Mouse (Mus musculus): Measurements from ENCODE around the gene Robo1. TPM values are rescaled to one million over a fixed set of nuclear protein-coding genes. Genes with fewer than 3 reads are reported as not detected.

The Robo1 gene
- total RNA-seq, 2 experiments from 2014 or later, result 50.3 to 55.6 TPM

GRCm38 (mm10) chr16:72721713-72722481 is 413.8 kb downstream of the Robo1 start:
- DNase-seq (ENCODE audit: extremely low spot score in 1 of 2, low spot score in 2 of 2), result no peak
- no peak for TF ChIP-seq CTCF (IDR thresholded peaks at IDR 0.05)
- H3K4me3 ChIP-seq, result no peak overlapping the region

GRCm38 (mm10) chr16:72734234-72734633 is 426.1 kb downstream of the Robo1 start:
- intact Hi-C loops (cut with DNase I), result no loop called here
- no peak for DNase-seq (ENCODE audit: extremely low spot score in 1 of 2, low spot score in 2 of 2)
- TF ChIP-seq CTCF (IDR thresholded peaks at IDR 0.05), result no peak
- H3K4me3 ChIP-seq, result no peak overlapping the region
- H3K27ac ChIP-seq, result no peak overlapping the region

More at GRCm38 (mm10) chr16:72721713-72722481, 413.8 kb downstream of the Robo1 start:
- intact Hi-C loops (cut with DNase I), result no loop called here
- H3K27ac ChIP-seq, result no peak overlapping the region

- no peak for TF ChIP-seq CTCF (IDR thresholded peaks at IDR 0.05)
- DNase-seq (ENCODE audit: extremely low spot score in 1 of 2, low spot score in 2 of 2), result no peak
- H3K4me3 ChIP-seq, result no peak overlapping the region
- intact Hi-C loops (cut with DNase I), result no loop called here
- H3K27ac ChIP-seq, result no peak overlapping the region
These were observed 427.1 kb downstream of the Robo1 start for GRCm38 (mm10) chr16:72735175-72735574.

- no peak overlapping the region for H3K27ac ChIP-seq
- TF ChIP-seq CTCF (IDR thresholded peaks at IDR 0.05), result no peak
- intact Hi-C loops (cut with DNase I), result no loop called here
- DNase-seq (ENCODE audit: extremely low spot score in 1 of 2, low spot score in 2 of 2), result no peak
- no peak overlapping the region for H3K4me3 ChIP-seq
These were observed 427.5 kb downstream of the Robo1 start for GRCm38 (mm10) chr16:72735588-72735987.

GRCm38 (mm10) chr16:72737154-72737553 is 429.0 kb downstream of the Robo1 start:
- intact Hi-C loops (cut with DNase I), result no loop called here
- Histone ChIP-seq H3K4me3 (no peak overlapping the region), H3K27ac (no peak overlapping the region)
- TF ChIP-seq CTCF (IDR thresholded peaks at IDR 0.05), result no peak
- no peak for DNase-seq (ENCODE audit: extremely low spot score in 1 of 2, low spot score in 2 of 2)

- H3K27ac ChIP-seq, result no peak overlapping the region
- intact Hi-C loops (cut with DNase I), result no loop called here
- H3K4me3 ChIP-seq, result no peak overlapping the region
- no peak for DNase-seq (ENCODE audit: extremely low spot score in 1 of 2, low spot score in 2 of 2)
- no peak for TF ChIP-seq CTCF (IDR thresholded peaks at IDR 0.05)
These were observed 432.1 kb downstream of the Robo1 start for GRCm38 (mm10) chr16:72740218-72740617.

GRCm38 (mm10) chr16:72747696-72748095 is 439.6 kb downstream of the Robo1 start:
- no peak overlapping the region for H3K27ac ChIP-seq
- no peak for DNase-seq (ENCODE audit: extremely low spot score in 1 of 2, low spot score in 2 of 2)
- H3K4me3 ChIP-seq, result no peak overlapping the region
- intact Hi-C loops (cut with DNase I), result no loop called here
- no peak for TF ChIP-seq CTCF (IDR thresholded peaks at IDR 0.05)

GRCm38 (mm10) chr16:72765128-72765913 is 457.2 kb downstream of the Robo1 start:
- DNase-seq (ENCODE audit: extremely low spot score in 1 of 2, low spot score in 2 of 2), result no peak
- TF ChIP-seq CTCF (IDR thresholded peaks at IDR 0.05), result no peak
- Histone ChIP-seq H3K4me3 (no peak overlapping the region), H3K27ac (no peak overlapping the region)
- intact Hi-C loops (cut with DNase I), result no loop called here

GRCm38 (mm10) chr16:72769214-72769834 is 461.2 kb downstream of the Robo1 start:
- intact Hi-C loops (cut with DNase I), result no loop called here
- no peak for DNase-seq (ENCODE audit: extremely low spot score in 1 of 2, low spot score in 2 of 2)
- no peak for TF ChIP-seq CTCF (IDR thresholded peaks at IDR 0.05)

GRCm38 (mm10) chr16:72772348-72772747 is 464.2 kb downstream of the Robo1 start:
- Histone ChIP-seq H3K27ac (no peak overlapping the region), H3K4me3 (no peak overlapping the region)
- DNase-seq (ENCODE audit: extremely low spot score in 1 of 2, low spot score in 2 of 2), result no peak
- no peak for TF ChIP-seq CTCF (IDR thresholded peaks at IDR 0.05)
- intact Hi-C loops (cut with DNase I), result no loop called here

More at GRCm38 (mm10) chr16:72769214-72769834, 461.2 kb downstream of the Robo1 start:
- Histone ChIP-seq H3K4me3 (no peak overlapping the region), H3K27ac (no peak overlapping the region)

GRCm38 (mm10) chr16:72773034-72773433 is 464.9 kb downstream of the Robo1 start:
- DNase-seq (ENCODE audit: extremely low spot score in 1 of 2, low spot score in 2 of 2), result no peak
- TF ChIP-seq CTCF (IDR thresholded peaks at IDR 0.05), result no peak
- Histone ChIP-seq H3K27ac (no peak overlapping the region), H3K4me3 (no peak overlapping the region)
- intact Hi-C loops (cut with DNase I), result no loop called here

- intact Hi-C loops (cut with DNase I), result no loop called here
- H3K4me3 ChIP-seq, result no peak overlapping the region
- TF ChIP-seq CTCF (IDR thresholded peaks at IDR 0.05), result no peak
- H3K27ac ChIP-seq, result no peak overlapping the region
- no peak for DNase-seq (ENCODE audit: extremely low spot score in 1 of 2, low spot score in 2 of 2)
These were observed 470.4 kb downstream of the Robo1 start for GRCm38 (mm10) chr16:72778520-72778919.

All from left cerebral cortex, adult 2 months (tissue).